Mouse (Mus musculus): ENCODE data around the gene Ghitm. TPM values are rescaled to one million over a fixed set of nuclear protein-coding genes. Genes with fewer than 3 reads are reported as not detected.
A peak's percentile ranks its signal among the peaks of the same experiment; 100 is the strongest.
"Not testable (repeated sequence)": the region's sequence is repeated elsewhere in the genome, so short reads cannot be mapped to it uniquely, and the experiment has no call there.

The Ghitm gene
- total RNA-seq (2022): 100 to 1,000 TPM; 407 to 751 (median 544) TPM

DNA sequence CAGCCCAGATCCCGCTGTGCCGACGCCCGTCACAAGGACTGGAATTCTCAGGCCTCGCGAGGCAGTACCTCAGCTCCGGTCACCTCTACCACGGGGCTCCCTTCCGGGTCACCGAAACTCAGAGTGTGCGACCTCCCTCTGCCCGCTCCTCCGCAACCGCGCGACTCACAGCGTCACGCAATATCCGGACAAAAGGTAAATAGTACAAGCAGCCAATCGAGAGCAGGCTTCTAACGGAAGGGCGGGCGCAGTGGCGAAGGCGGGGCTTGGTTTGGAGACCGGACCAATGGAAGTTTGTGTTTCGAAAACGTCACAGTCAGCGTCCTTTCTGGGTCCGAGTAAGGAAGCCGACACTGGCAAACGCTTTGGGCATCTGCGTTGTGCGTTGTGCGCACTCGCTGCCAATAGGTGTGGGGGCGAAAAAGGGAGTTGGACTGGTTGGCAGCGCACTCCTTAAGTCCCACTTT is at the start of gene Ghitm:
Gene Ghitm, minus strand, starts transcription at position 146 of the 467 bp plus-strand sequence.
- DNase-seq: peak; percentile 98

DNA sequence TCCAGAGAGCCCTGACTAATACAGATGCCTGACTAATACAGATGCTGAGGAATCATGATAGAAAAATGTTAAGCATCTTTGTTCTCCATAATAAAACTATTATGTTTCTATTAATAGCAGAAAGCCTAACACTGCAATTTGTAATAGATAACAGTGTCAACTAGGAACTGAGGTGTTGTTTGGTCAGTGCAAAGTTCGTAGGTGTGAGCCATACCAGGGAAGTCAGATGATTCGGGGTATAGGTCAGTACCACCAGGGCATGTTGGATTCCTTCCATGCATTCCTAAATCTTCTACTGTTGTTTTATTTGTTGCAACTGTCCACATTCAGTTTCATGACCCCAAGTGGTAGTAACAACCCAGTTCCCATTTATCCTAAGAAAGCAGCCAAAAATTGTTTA is 49.8 kb upstream of the Ghitm start:
- DNase-seq: no peak

DNA sequence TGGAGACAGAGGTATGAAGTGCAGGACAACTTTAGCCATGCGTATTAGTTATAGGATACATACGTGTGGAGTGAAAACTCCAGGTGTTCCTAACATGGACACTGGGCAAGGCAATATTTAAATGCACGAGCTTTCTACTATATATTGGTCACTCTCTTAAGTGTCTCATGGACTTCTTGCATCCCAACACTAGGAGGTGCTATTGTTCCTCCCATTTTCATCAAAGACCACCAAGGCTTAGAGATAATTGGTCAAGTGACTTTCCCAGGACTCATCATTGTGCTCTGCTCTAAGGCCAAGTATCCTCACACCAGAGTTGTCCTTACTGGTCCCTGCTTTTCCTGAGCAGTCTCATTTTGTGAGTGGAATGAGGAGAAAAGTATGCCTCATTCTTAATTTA is 39.4 kb upstream of the Ghitm start:
- DNase-seq: no peak

DNA sequence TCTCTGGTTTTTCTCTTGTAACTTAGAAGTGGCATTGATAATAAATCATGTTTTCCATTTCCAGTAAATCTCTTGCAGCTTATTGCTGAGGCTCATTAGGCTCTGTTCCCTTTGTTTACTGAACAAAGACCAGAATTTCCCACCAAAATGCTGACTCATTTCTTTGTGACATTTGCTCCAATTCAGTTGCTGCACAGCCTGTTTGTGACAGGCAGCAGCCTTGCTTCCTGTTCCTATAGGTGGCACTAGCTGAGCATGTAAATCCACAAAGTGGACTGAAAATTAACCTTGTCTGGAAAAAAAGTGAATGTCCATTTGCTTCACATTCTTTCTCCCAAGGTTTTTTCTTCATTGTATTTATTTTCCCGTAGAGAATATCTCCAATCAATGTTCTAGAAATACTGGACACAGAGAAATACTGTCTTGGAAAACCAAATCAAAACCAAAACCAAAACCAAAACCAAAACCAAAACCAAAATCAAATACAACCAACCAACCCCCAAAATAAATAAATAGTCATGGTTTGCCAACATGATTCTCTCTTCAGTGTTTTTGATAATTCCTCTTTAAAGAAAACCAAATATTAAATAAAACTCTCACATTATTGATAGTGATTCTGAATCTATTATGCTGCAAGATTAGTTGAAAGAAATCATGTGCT is 30.3 kb upstream of the Ghitm start:
- no peak for DNase-seq

DNA sequence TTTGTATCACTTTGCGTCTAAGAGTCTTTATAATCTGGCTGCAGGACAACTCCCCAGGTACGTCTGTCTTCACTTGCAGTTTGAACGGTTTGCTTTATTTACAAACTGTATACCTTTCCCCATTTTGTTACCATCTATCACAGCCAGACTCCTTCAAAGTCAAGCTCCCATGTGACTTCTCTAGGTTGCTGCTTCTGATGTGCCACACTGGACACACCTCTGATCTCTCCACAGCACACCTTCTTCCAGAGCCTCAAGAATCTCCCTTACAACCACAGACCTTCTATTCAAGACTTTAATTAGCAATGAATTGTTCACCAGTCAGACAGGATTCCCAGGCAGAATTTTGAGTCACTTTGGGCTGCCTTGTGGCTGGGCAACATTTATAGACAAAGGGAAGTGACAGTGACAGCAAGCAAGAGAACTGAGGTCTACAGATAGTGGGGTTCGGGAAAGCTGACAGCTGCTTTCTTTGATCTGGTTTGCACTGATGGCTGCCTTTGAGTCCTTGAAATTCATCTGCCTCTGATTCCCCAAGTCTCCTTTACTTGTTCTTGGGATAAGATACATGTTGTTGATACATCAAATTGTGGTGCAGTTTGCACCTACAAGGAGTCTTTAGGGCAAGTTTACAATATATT is 29.4 kb upstream of the Ghitm start:
- no peak for DNase-seq

DNA sequence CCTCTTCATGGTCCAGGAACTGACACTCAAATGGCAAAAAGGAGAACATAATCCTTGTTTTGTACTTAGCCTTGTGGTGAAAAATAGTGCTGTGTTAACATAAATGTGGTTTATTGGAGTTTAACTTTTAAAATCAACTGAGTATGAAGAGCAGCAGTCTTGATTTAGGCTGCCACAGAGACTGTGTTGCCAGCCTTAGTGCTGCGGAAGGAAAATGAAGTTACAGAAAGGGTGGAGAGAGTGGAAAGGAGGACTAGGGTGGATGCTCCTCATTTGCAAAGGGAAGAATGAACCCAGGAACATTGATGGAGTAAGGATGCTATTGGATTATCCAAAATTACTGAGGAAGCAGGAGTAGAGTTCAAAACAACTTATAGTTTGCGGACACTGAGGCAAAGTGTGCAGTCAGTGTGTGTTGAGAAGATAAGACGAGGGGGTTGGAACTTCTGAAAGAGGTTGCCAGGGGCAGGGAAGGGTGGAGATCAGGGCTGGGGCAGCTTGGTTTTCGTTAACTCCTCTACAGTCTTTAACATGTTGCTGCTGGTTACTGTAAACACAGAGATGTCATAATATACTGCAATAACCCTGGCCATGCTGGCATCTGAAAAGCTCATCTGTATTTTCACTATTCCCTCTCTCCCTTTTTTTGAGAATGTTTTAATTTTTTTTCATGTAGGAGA is 28.3 kb upstream of the Ghitm start:
- DNase-seq: no peak

DNA sequence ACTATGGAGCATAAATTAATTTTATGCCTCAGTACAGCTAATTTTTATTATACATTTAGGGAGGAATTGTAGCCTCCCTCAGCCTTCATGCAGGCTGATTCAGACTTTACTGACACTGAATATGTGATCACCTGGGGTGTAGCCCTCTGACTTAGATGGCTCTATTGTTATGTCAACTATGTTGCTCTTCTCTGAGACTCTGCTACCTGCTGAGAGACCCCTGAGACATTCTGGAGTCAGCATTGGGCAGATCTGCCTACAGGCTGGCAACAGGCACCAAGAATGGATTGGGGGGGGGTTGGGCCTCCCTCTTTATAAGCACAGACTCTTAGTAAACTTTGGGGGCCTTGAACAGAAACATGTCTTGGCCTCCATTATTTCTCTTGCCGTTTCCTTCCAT is 19.3 kb upstream of the Ghitm start:
- no peak for DNase-seq

DNA sequence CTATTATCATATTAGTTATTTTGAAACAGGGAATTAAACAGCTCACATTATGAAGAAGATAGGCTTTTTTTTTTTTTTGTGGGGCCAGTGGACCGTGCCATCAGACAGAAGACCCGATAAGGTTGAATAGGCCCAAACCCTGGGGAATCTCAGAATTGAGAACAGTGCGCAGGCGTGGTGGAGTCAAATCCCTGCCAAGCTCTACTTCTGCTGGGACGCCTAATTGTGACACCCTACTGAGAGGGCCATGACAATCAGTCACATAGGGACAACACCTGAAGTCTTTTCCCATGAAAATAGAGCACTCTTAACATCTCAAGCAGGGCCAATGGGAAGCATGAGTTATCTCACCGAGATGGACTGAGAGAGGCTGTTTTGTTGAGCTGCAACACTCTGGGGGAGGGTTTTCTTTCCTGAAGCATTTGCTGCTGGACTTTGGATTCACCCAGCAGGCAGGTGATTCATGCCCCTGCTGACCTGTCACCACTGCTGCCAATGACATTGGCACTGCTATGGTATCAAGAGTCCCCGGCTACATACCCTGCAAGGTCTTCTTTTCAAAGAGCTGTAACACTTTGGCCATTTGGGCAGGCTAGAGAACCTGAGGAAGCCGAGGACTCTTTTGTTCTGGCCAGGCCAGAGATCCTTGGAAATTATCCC is 4.1 kb upstream of the Ghitm start:
- no peak for DNase-seq

DNA sequence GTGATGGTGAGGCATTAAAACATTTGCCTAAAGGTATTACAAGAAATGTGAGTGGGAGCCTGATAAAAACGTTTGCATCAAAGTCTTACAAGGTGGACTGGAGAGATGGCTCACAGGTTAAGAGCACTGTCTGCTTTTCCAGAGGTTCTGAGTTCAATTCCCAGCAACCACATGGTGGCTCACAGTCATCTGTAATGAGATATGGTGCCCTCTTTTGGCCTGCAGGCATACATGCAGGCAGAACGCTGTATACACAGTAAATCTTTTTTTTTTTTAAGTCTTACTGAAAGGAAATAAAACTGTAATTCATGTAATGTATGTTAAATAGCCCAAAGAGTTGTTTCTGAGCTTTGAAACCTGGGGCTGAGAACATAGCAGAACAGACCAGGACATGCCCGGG is 2.5 kb upstream of the Ghitm start:
- not testable (repeated sequence) for DNase-seq

DNA sequence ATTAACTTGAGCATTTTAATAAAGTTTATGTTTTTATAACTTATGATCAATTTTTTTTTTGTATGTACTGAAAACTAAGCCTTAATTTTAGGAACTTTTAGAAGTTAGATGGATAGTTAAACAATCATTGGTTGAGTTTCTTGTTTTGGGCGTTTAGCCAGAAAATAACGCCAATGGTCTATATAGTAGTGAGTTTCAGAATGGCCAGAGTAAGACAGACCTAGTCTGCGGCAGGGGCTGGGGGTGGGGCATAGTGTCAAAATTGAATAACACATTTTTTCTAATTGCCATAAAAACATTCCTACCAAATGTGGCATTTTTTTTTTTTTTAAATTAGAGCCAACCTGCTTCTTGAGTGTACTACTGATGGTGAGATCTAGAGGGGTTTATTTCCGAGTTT is 1.0 kb upstream of the Ghitm start:
- DNase-seq: no peak

DNA sequence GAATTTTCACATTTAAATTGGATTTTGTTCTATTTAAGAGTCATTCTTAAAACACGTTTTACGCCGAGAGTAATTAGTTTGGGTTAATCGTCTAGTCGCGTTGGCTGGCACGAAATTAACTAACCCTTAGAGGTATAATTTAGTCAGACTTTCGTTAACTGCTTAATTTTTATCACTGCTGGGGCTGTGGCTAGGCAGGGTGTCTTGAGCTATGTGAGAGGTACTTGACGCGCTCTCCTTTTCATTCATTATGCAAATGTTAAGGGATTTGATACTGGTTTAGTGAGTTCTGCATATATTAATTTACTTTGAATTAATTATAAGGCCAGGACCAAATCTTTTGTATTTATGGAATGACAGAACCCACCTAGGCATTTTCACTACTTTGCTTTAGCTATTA is 599 bp upstream of the Ghitm start:
- no peak for DNase-seq

DNA sequence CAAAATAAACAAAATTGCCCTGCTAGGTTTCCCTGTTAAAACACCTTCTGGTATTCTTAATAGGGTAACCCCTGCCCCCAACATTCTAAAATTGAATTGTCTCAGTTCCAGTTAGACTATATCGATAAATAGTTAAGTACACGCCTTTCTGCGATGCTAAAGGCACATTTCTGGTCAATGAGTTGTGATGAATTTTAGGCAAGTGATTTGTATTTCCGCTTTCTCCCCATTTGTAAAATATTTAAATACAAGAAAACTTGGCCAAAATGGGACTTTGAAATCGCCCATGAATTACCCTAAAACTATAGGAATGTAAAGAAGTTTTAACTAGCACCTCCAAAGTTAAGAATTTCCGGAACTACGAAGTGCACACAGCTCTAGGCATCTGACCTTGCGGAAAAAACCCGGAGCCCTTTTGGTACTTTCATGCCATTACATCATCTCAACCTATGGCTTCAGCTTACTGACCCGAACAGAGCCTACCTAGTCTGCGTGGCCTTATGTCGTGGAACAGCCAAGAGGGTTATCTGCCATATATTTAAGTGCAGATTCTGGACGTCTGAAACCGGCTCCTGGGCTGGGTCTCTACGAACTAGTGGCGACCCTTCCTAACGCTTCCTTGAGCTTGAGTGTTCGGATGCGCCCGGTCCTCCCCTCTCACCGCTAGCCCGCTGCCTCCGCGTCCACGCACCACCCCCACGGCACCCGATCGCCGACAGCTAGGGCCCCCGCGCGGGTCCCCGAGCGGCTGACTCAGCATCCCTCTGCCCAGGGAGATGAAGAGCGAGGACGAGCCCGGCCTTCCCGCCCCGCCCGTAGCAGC is 557 bp downstream of the Ghitm start:
- DNase-seq: no peak

DNA sequence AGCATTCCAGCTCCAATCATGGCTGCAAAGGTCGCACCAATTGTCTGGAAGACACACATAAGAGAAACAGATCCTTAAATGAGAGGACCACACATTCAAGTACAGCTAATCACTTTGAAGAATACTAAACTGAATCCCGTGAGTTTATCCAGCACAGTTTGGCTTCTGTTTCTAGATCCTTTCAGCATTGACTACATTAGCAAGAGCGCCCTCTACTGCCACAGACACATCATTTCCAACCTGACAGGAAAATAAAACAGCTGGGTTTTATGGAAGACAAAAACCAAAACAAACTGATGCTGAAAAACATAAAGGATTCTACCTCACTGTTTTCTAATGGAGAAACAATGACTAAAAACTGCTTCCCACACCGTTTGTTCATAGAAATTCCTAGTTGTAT is 7.4 kb downstream of the Ghitm start:
- no peak for DNase-seq

DNA sequence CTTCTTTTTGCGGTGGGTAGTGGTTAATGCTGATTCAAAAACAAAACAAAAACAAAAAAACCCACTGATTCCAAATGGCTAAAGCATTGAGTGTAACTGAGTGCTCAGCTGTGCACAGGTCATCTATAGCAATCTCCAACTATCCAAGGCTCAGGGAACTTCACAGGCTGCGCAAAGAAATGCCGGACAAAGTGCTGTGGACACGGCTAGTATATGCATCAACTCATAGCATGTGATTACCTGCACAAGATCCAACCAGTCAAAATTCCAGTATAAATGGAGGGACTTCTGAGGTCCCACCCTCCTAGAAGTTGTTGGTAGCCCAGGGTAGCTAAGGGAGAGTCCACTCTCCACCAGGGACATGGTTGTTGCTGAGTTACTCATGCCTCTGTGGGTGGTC is 15.8 kb downstream of the Ghitm start:
- DNase-seq: no peak

DNA sequence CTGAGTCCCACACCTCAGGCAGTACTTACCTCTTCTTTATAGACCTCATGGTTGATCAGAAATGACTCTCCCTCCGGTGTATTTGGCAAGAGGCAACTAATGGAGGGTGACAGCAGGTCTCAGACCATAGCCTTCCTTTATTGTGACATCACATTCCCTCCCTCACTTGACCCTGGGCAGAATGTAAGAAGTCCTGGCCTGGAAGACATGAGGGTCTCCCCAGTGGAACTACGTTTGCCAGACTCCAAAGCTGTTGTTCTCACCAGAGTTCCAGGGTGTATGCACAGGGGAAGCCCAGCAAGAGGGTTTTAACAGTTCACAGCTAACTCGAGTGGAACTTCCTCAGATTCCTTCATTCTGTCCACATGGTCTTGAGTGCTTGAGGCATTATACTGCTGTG is 21.1 kb downstream of the Ghitm start, which contains the start of gene 2610528A11Rik:
Gene 2610528A11Rik, minus strand, starts transcription at position 101 of the 400 bp plus-strand sequence.
- DNase-seq: no peak

DNA sequence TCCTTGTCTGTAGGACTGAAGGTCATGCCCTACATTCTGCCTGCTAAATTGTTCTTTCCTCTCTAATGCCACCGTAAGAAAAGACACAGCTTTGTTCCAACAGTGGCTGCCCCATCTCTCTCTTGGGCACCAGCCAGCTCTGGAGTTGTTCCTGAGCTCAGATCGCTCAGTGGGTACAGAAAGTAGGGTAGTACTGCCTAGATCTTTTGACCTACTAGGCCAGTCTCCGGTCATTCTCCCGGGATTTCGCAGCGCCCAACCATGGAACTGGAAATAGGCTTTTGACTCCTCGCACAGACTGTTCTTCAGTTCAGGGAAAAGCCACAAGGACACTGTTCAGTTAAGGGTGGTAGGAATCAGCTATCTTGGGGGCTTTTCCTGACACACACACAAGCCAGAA is 22.1 kb downstream of the Ghitm start:
- no peak for DNase-seq

DNA sequence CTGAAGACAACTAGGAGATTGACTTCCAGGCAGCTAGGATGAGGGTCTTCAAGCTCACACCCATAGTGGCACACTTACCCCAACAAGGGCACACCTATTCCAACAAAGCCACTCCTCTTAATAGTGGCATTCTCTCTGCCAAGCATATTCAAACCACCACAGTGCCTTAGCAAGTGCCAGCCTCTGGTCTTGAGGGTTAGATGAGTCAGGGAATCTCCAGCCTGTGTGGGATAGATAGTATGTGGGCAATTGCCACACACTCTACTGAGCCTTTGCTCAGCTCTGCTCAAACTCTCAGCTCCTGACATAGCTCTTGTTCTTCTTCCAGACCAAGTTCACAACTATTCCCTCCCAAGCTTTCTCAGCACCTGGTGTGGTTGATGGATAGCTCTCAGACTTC is 23.7 kb downstream of the Ghitm start:
- DNase-seq: no peak

DNA sequence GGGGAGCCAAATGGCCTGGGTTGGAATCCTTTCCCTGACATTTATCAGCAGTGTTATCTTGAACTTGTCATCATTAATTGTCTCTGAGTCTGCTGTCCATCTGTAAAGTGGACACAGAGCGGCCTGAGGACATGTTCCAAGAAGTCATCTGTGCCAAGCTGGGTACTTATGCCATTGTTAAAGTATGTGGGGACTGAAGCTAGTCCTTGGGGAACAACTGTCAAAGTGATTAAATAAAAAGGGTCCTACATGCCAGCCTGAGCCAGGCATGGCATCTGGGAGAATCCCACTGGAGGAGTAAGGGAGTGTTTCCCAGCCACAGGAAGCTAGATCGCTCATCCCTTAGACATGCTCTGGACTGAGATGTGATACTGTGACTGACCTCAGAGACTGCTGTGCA is 24.6 kb downstream of the Ghitm start:
- no peak for DNase-seq

DNA sequence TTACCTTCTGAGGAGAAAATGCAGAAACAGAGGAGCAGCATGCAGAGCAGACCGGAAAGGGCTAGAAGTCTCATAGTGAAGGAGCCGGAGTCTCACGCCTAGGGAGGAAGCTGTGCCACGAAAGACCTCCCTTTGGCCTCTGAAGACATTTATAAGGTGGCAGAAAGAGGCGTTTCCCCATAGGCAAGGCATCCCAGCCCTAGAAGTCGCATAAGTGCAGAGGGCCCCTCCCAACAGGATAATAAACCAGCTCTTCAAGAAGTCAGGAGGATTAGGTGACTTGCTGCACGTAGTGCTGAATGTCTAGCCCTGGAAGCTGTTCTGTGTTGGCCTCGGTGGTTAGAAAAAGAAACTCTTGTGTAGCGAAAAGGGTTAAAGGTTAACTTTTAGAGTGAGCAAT is 25.1 kb downstream of the Ghitm start:
- no peak for DNase-seq

DNA sequence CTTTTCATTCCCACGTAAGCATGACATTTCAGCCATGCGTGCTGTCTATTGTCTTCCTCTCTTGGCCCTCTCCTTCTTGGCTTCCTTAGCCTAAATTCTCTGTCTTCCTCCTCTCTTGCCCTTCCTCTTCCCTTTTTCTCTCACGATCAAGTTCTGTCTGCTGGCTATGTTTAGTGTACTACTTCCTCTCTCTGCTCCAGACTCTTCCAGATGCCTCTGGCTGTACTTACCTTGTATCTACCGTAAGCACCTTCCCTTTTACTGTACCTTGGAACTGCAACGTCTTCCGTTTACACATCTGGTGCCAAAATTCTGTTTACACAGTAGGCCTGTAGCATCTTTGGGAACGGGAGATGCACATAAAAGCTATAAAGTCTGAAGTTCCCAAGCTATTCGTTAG is 25.6 kb downstream of the Ghitm start:
- DNase-seq: no peak

DNA sequence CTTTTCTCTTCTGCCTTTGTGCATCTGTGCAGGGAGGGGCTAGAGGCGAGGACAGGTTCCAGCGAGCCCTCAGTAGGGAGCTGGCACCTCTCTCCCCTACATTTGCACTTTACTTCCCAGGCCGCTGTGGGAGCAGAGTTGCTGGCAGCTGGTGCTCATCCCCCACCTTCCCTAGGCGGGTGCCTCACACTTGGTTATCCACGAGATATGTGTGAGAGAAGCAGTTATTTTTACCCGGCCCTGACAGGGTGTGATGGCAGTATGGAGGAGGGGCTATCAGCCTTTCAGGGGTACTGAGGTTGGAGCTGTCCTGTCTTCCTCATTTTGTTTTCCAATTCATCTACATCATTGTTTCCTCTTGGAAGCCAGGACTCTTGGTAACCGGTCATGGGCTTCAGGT is 29.2 kb downstream of the Ghitm start:
- DNase-seq: no peak

DNA sequence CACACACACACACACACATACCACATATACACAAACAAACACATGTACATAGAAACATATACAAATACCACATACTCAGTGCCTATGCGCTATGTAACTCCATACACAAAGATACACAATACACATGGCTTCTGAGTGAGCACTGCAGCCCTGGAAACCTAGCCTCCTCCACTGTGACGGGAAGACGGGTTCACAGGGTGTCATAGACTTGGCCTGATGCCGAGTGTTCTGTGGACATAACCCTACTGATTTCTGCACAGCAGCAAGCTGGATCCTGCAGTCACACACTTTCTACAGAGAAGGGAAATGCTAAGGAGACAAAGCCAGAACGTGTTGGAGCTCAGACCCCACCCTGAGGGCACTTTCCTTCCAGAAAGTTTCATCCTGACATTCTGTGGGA is 30.3 kb downstream of the Ghitm start:
- DNase-seq: no peak
